Mouse (Mus musculus): ENCODE data around the gene Eml4.

DNA sequence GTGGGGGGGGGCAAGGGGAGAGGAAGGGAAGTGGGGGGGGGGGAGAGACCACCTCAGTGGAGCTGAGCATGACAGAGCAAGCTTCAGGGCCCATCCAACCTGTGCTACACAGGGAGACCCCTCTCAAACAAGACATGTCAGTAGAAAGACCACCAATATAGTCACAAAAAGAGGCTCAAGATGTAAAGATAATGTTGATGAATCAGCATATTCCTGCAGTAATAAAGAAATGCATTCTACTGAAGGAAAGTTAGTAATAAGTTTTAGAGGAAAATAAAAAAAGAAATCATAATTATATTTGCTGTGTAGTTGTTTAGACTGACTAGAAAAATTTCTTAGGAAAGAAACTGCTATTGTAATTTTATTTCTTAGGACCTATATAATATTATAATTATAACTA is 23.4 kb downstream of the Eml4 start:
- TF ChIP-seq CTCF (IDR thresholded peaks at IDR 0.05; ENCODE audit: borderline replicate concordance, control insufficient read depth, extremely low read depth, insufficient read depth, low read length, poor library complexity): no peak
- TF ChIP-seq POLR2A (IDR thresholded peaks at IDR 0.05; ENCODE audit: control insufficient read depth, extremely low read depth, insufficient read depth, low read length, poor library complexity): no peak
